Mouse (Mus musculus) cerebellum, postnatal 14 days (tissue): ENCODE data around the gene Clec2e.
A peak's percentile ranks its signal among the peaks of the same experiment; 100 is the strongest.

Source experiments
- DNase-seq, 2 experiments: peaks; one replicate each; pipeline ENCODE4 v3.0.0; 2021; ENCODE audit warnings: mixed read lengths in 2 of 2

The Clec2e gene

DNA sequence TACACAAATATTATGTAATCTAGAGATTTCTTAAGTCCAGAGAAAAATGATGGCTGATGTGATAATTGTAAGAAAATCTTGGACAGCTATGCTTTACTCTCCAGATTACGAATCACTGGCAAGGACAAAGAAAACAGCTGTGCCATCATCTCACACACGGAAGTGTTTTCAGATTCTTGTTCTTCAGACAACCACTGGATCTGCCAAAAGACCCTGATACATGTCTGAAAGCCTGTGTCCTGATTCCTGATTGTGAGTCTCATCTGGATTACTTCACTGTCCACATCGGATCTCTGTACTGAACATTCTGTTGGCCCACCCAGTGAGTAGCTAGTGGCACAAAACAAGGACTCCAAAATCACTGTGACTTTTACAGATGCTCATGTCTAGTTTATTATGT, 44.5 kb downstream of the Clec2e start:
- no peak for DNase-seq

- no peak for DNase-seq
Measured at GRCm38 (mm10) chr6:129051731-129052130, 49.0 kb downstream of the Clec2e start.

GRCm38 (mm10) chr6:129051086-129051485, 49.6 kb downstream of the Clec2e start:
- DNase-seq: no peak

- DNase-seq: no peak
Measured at GRCm38 (mm10) chr6:129049596-129050251, 51.0 kb downstream of the Clec2e start.

DNA sequence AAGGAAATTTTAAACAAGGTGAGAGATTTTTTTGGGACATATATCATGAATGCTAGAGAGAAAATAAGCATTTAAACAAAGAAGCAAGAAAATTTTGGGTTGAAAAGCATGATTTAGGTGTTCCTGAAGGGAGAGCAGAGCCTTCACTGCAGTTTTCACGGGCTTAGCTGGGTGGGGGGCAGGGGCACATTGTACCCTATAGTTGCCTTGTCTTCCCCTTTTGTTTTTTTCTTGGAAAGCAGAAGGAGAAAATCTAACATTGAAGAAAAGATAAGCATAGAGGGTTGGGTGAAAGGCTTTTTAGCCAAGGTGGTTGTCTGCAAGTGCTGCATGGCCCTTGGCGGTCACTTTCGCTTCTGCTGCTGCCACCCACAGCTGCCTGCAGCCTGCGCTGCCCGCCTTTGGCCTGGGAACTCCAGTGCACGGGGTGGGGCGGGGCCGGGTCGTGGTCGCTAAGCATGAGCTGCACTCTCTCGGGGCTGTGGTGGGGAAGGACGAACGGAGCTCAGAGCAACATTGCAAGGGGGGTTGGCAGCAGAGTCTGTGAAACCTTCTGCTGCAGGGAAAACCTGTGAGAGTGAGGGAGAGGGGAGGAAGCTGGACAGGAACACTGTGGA, 51.7 kb downstream of the Clec2e start:
- DNase-seq: peak; percentile 15 to 28

DNA sequence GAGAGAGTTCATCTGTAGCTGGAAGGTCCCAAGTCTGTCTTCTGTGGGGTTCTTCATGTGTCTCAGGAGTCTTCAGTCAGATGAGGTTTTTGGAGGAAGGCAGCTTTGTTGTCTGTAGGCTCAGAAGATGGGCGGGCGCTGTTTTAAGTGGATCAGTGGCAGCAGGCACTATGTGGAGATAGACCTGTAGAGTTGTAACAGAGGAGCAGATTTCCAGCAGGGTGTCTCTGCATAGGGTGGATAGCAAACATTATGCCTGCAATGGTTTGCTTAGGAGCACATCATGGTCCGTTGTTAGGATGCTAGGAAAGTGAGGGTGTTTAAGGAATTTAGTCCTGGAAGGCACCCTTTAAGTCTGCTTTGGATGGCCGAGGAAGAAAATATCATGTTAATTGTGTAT, 52.3 kb downstream of the Clec2e start:
- no peak for DNase-seq

- no peak for DNase-seq
Measured at GRCm38 (mm10) chr6:129045601-129046000, 55.1 kb downstream of the Clec2e start, which contains the start of gene Klrb1f. TSS of gene Klrb1f (plus strand) at chr6:129045901.

DNA sequence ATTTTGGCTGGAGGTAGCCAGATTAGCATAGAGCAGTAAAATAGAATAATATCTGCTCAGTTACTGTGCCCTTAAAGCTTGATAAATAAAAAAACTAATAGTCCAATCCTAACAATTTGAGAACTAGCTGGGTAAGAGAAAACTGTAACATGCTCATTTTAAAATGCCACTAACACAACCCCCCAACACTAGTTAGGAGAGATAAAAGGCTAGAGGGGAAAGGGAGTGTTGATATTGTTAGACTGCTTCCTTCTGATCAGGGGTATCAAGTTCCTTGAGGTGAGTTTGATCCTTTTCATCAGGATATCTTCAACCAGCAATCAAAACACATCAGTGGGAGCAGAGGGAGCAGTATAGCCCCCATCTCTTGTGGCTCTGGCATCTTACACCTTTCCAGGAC, 58.2 kb downstream of the Clec2e start:
- no peak for DNase-seq
